Mouse (Mus musculus): ENCODE data around the gene Slfn5. TPM values are rescaled to one million over a fixed set of nuclear protein-coding genes. Genes with fewer than 3 reads are reported as not detected.
A peak's percentile ranks its signal among the peaks of the same experiment; 100 is the strongest.

Gene Slfn5
- polyA plus RNA-seq, 1 experiment from 2014 or later, result 0.41 TPM

DNA sequence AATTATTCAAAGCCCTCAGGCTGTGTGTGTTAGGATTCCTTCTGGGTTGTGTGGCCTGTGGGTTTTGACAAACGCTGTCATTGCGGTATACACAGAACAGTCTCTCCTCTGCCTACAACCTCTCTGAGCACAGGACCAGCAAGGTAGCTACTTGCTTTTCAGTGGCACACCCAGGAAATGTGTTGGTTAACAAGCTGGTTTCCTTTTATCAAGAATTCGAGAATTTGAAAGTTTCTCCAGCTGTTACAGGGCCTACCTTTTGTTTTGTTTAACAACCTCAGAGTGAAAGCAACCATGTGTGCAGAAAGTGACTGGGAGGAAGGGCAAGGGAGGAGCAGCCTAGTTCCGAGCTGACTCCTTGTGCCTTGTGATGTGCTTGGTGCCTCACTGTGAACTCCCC, 3.7 kb upstream of the Slfn5 start:
- H3K27ac ChIP-seq, result no peak overlapping the region
- no peaks in the 10 kb centered on the region for H3K36me3 ChIP-seq
- H3K4me2 ChIP-seq, result no peak overlapping the region
- 50% methylated on average over 4 of the region's 4 CpGs for WGBS
- no peaks in the 10 kb centered on the region for H3K9me3 ChIP-seq
- no peak overlapping the region for H3K4me3 ChIP-seq (replicated peaks)
- peaks cover 50% of the 10 kb centered on the region for H3K27me3 ChIP-seq
- ATAC-seq (ENCODE audit: insufficient number of reproducible peaks, insufficient read depth, low FRiP score, low TSS enrichment, low read depth), result no peak
- no peak overlapping the region for H3K9ac ChIP-seq (replicated peaks)
- 0 out of 2 replicates have a peak, but pooled peaks cover 9% of the 10 kb centered on the region for H3K4me1 ChIP-seq (replicated peaks)

DNA sequence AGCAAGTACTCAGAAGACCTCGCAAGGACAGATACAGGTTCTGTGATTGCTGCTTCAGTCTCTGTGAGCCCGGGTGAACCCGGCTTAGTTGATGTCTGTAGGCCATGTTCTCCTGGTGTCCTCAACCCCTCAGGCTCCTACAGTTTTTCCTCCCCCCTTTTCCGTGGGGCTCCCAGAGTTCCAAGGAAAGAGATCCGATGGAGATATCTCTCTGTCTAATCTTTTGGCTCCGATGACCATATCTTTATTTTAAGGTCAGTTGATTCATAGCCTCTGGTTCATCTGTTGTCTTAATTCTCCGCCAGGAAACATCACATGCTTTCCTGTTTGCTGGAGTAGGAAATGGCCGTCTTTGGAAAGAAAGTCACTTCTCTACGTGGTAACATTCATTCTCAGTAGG, 2.1 kb upstream of the Slfn5 start:
- WGBS, result 89% methylated on average over 9 of the region's 9 CpGs

DNA sequence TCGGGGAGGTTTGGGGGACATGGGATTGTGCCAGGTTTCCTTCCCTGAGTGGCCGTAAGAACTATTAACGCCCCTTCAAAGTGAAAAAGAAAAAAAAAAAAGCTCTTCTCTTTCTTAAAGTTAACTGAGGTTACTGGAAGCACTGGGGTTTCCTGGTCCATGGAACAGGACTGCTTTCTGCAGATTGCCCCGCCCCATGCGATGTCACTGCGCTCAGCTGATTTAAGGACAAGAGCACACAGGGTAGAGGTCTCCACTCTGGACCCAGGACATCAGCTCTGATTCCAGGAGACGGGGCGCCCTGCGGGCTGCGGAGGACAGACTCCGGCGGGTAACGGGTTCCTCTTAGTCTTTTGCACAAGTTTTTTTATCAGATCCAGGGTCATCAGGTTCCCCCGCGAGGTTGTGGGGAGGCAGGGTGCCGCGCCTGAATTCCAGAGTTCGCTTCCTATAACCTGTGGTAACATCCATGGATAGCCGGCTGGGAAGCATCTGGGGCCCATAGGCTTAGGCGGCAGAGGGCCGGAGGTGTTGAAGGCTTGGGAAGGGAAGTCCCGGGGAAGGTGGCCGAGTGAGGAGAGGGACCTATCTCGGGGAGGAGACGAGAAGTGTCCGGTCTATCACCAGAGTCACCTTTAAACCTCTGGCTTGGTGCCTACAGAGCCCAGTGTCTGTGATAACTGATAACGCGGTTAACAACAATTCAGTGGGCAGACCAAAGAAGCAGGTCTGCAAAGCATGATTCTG, 889 bp downstream of the Slfn5 start:
- H3K27me3 ChIP-seq, result peaks cover 74% of the 10 kb centered on the region
- 10% methylated on average over 28 of the region's 28 CpGs for WGBS
- no peaks in the 10 kb centered on the region for H3K36me3 ChIP-seq
- H3K9ac ChIP-seq (replicated peaks), result no peak overlapping the region
- peak overlapping the region; percentile 28; the same call in 1 of the 2 replicates for H3K4me2 ChIP-seq
- H3K9me3 ChIP-seq, result no peaks in the 10 kb centered on the region
- no peak overlapping the region; the same call in 1 of the 2 replicates for H3K4me3 ChIP-seq (replicated peaks)
- H3K27ac ChIP-seq, result no peak overlapping the region
- no peak for ATAC-seq (ENCODE audit: insufficient number of reproducible peaks, insufficient read depth, low FRiP score, low TSS enrichment, low read depth)
- 0 out of 2 replicates have a peak, but pooled peaks cover 9% of the 10 kb centered on the region for H3K4me1 ChIP-seq (replicated peaks)

More for the DNA sequence above, 2.1 kb upstream of the Slfn5 start:
- Histone ChIP-seq H3K9me3 (no peaks in the 10 kb centered on the region), H3K27ac (no peak overlapping the region), H3K9ac (replicated peaks) (no peak overlapping the region), H3K36me3 (no peaks in the 10 kb centered on the region), H3K4me1 (replicated peaks) (0 out of 2 replicates have a peak, but pooled peaks cover 9% of the 10 kb centered on the region), H3K4me2 (no peak overlapping the region), H3K27me3 (peaks cover 66% of the 10 kb centered on the region), H3K4me3 (replicated peaks) (no peak overlapping the region)
- no peak for ATAC-seq (ENCODE audit: insufficient number of reproducible peaks, insufficient read depth, low FRiP score, low TSS enrichment, low read depth)

DNA sequence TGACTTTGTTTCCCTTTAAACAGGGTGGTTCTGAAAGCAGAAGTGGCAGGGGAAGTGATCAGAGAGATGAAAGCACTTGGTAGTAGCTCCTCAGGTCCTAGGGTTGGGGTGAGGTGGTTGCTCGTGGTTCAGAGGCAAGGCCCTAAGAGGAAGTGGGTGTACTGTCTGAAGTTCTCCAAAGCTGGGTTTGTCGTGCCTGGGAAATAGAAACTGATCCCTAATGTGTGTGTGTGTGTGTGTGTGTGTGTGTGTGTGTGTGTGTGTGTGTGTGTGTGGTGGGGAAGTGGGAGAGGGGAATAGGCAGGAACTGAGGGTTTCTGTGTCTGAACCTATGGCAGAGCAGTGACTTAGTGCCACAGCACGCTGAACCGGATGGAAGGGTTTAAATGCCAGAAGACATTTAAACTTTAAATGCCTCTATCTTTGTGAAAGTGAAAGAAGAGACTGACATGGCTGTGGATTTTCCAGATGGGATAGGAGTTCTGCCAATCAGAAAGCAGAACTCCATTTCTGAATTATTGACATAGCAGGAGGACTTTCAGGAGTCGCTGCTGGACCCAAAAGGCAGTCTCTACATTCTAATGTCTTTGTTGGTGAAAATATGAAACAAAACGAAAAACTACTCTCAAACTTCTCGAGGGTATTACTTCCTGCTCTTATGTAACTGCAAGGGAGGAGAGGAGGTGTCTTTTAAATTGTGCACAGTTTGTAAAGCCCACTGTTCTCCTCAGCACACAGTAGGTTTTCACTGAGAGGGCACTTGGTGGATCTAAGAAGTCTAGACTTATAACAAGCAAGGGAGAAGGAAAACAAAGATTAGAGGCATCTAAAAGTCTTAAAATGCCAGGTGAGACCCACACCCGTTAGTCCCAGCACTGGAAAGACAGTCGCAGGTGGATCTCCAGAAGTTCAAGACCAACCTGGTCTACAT, 1.7 kb downstream of the Slfn5 start:
- 0 out of 2 replicates have a peak, but pooled peaks cover 9% of the 10 kb centered on the region for H3K4me1 ChIP-seq (replicated peaks)
- WGBS, result 59% methylated on average over 9 of the region's 9 CpGs
- H3K27me3 ChIP-seq, result peaks cover 68% of the 10 kb centered on the region
- H3K36me3 ChIP-seq, result no peaks in the 10 kb centered on the region
- H3K9ac ChIP-seq (replicated peaks), result no peak overlapping the region
- no peaks in the 10 kb centered on the region for H3K9me3 ChIP-seq
- no peak overlapping the region for H3K27ac ChIP-seq
- ATAC-seq (ENCODE audit: insufficient number of reproducible peaks, insufficient read depth, low FRiP score, low TSS enrichment, low read depth), result no peak
- no peak overlapping the region for H3K4me3 ChIP-seq (replicated peaks)
- H3K4me2 ChIP-seq, result 0 out of 2 replicates have a peak overlapping the region, but pooled peaks have one; percentile 28

DNA sequence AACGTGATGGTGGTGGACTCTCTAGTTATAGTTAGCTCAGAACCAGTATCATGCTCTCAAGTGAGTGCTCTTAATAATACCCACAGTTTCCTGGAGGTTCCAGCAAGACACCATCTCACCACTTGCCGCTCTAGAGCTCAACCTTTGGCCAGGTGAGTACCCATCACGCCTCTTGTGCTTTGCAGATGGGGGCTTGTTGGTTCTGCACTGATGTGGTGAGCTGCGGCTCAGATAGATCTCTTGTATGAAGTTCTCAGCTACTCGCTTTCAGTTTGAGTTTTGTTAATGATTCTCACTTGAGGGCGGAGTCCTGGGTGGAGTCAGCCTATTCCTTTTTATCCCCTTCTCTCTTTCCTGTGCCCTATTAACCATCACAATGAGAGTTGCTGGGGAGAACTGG, 3.5 kb downstream of the Slfn5 start:
- H3K4me2 ChIP-seq, result no peak overlapping the region

DNA sequence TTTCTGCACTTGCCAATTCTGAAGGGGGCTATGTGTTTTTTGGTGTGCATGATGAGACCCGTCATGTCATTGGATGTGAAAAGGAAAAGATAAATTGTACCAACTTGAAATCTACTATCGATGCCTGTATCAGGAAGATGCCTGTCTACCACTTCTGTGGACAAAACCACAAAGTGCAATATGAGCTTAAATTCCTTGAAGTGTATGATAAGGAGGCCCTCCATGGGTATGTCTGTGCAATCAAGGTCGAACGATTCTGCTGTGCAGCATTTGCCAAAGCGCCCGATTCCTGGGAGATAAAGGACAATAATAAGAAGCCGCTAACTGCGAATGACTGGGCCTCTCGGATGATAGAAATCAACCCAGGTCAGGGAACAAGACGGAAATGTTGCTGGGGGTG, 5.8 kb downstream of the Slfn5 start:
- H3K27me3 ChIP-seq, result peaks cover 42% of the 10 kb centered on the region
- 0 out of 2 replicates have a peak, but pooled peaks cover 1% of the 10 kb centered on the region for H3K4me1 ChIP-seq (replicated peaks)
- H3K9ac ChIP-seq (replicated peaks), result no peak overlapping the region
- no peaks in the 10 kb centered on the region for H3K36me3 ChIP-seq
- 85% methylated on average over 10 of the region's 10 CpGs for WGBS
- H3K4me3 ChIP-seq (replicated peaks), result no peak overlapping the region
- H3K4me2 ChIP-seq, result no peak overlapping the region
- no peak overlapping the region for H3K27ac ChIP-seq
- no peaks in the 10 kb centered on the region for H3K9me3 ChIP-seq
- no peak for ATAC-seq (ENCODE audit: insufficient number of reproducible peaks, insufficient read depth, low FRiP score, low TSS enrichment, low read depth)

More for the DNA sequence above, 3.5 kb downstream of the Slfn5 start:
- Histone ChIP-seq H3K27ac (no peak overlapping the region), H3K36me3 (no peaks in the 10 kb centered on the region), H3K4me3 (replicated peaks) (no peak overlapping the region), H3K9ac (replicated peaks) (no peak overlapping the region), H3K9me3 (no peaks in the 10 kb centered on the region), H3K4me1 (replicated peaks) (0 out of 2 replicates have a peak, but pooled peaks cover 9% of the 10 kb centered on the region), H3K27me3 (peaks cover 57% of the 10 kb centered on the region)
- no peak for ATAC-seq (ENCODE audit: insufficient number of reproducible peaks, insufficient read depth, low FRiP score, low TSS enrichment, low read depth)
- 77% methylated on average over 6 of the region's 6 CpGs for WGBS

DNA sequence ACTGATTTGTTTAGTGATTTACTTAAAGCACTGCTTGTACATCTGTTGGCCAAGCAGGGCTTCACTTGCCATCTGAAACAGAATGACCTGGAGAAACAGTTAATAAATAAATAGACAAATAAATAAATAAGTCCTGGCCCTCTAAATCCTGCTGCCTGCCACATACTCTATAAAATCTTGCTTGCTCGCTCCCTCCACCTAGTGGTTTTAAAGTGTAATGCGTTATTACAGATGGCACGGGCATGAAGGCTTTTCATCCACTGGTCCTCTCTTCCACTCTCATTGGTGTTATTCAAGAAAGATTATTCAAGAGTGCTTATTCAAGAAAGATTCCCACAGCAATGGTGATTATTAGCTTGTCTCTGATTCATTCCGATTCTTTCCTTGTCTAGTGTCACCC, 8.5 kb downstream of the Slfn5 start:
- ATAC-seq (ENCODE audit: insufficient number of reproducible peaks, insufficient read depth, low FRiP score, low TSS enrichment, low read depth), result no peak
- H3K4me2 ChIP-seq, result no peak overlapping the region
- H3K27ac ChIP-seq, result no peak overlapping the region
- H3K4me3 ChIP-seq (replicated peaks), result no peak overlapping the region
- 22% methylated on average over 4 of the region's 4 CpGs for WGBS
- H3K36me3 ChIP-seq, result no peaks in the 10 kb centered on the region
- peaks cover 16% of the 10 kb centered on the region for H3K27me3 ChIP-seq
- no peak overlapping the region for H3K9ac ChIP-seq (replicated peaks)
- H3K4me1 ChIP-seq (replicated peaks), result no peaks in the 10 kb centered on the region
- H3K9me3 ChIP-seq, result no peaks in the 10 kb centered on the region

DNA sequence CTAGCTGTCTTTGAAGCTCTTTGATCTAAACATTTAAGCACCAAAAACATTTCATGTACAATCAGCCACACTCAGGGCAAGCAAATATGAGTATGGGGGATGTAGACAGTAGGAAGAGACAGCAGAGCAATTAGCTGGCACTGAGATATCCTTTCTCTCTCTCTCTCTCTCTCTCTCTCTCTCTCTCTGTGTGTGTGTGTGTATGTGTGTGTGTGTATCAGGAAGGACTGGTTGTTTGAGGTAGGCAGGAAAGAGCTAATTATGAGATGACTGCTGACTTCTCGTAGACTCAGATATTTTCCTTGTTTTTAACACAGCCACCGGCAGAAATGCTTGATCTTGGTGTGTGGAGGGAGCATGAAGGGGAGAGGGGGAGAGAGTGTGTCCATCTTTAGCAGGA, 10.6 kb downstream of the Slfn5 start:
- no peak for ATAC-seq (ENCODE audit: insufficient number of reproducible peaks, insufficient read depth, low FRiP score, low TSS enrichment, low read depth)
- Histone ChIP-seq H3K27ac (no peak overlapping the region), H3K36me3 (no peaks in the 10 kb centered on the region), H3K27me3 (0 out of 2 replicates have a peak, but pooled peaks cover 8% of the 10 kb centered on the region), H3K4me3 (replicated peaks) (no peak overlapping the region), H3K4me2 (no peak overlapping the region), H3K9ac (replicated peaks) (no peak overlapping the region), H3K9me3 (no peaks in the 10 kb centered on the region), H3K4me1 (replicated peaks) (no peaks in the 10 kb centered on the region)
- WGBS, result 63% methylated on average over 2 of the region's 2 CpGs

DNA sequence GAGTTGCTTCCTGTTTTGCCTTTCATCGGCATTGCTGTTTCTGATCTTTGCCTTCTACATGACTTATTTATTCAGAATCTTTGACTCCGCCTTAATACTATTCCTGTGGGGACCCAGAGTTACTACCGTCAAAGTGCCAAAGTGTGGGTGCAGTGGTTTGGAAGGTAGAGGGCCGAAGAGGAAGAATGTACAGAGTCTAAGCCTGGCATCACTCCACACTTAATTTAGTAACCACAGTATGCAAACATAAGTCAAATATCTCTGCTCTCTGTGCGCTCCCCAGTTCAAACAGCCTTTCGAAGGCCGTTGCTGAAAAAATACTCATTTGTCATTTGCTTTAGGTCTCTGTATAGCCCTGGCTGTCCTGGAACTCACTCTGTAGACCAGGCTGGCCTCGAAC, 11.1 kb downstream of the Slfn5 start:
- ATAC-seq (ENCODE audit: insufficient number of reproducible peaks, insufficient read depth, low FRiP score, low TSS enrichment, low read depth), result no peak
- H3K4me1 ChIP-seq (replicated peaks), result no peaks in the 10 kb centered on the region
- no peak overlapping the region for H3K9ac ChIP-seq (replicated peaks)
- 0 out of 2 replicates have a peak, but pooled peaks cover 8% of the 10 kb centered on the region for H3K27me3 ChIP-seq
- no peak overlapping the region for H3K27ac ChIP-seq
- no peak overlapping the region for H3K4me3 ChIP-seq (replicated peaks)
- no peak overlapping the region for H3K4me2 ChIP-seq
- WGBS, result 83% methylated on average over 8 of the region's 8 CpGs
- H3K36me3 ChIP-seq, result no peaks in the 10 kb centered on the region
- H3K9me3 ChIP-seq, result no peaks in the 10 kb centered on the region

DNA sequence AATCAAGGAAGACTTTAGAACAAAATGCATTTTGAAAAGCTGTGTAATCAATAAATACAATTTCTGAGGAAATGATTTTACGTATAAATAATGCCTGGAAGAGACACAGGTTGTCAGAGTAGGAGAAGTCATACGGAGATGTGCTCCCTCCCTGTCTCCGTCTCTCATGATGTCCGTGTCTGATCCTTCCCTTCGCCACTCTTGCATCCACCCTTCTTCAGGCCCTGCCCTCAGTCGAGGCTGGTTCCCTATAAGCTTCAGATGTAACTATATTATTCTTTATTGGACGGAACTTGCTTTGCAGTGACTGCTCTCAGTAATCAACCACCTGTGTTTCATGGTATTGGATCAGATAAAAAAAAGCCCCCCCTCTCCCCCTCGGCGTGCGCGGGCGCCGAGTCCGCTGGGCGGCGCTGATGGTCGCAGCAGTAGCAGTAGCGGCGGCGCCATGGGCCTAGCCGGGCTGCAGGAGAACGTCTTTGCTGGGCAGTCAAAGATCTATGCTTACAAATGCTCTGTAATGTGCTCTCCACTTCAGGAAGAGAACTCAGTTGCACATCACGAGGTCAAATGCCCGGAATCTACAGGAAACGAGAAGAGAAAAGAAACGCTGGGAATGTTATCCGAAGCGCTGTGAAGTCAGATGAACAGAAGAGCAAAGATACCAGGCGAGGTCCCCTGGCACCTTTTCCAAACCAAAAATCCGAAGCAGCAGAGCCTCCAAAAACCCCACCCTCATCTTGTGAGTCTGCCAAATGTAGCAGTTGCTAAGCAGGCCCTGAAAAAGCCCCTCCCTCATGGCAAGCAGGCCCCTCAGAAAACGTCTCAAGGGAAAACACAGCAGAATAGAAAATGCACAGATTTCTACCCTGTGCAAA, 19.8 kb downstream of the Slfn5 start:
- Histone ChIP-seq H3K4me1 (replicated peaks) (peaks cover 23% of the 10 kb centered on the region), H3K27ac (no peak overlapping the region), H3K9ac (replicated peaks) (peak overlapping the region; percentile 47; the same call in 1 of the 2 replicates), H3K36me3 (no peaks in the 10 kb centered on the region), H3K27me3 (peaks cover 5% of the 10 kb centered on the region; the same call in 1 of the 2 replicates), H3K4me2 (peak overlapping the region; percentile 52), H3K4me3 (replicated peaks) (peak overlapping the region; percentile 25), H3K9me3 (no peaks in the 10 kb centered on the region)
- 12% methylated on average over 31 of the region's 31 CpGs for WGBS
- ATAC-seq (ENCODE audit: insufficient number of reproducible peaks, insufficient read depth, low FRiP score, low TSS enrichment, low read depth), result no peak
